Mouse (Mus musculus) heart, postnatal 25 days (tissue): Measurements from ENCODE around the gene Hspa13. TPM values are rescaled to one million over a fixed set of nuclear protein-coding genes. Genes with fewer than 3 reads are reported as not detected.

ENCODE experiments used
- DNase-seq: peaks from one replicate; pipeline ENCODE4 v3.0.0; 2022; ENCODE audit warnings: low spot score
- intact Hi-C: fragments of 180-260 bp; cut with DNase I; formaldehyde crosslinking; loops from one replicate; pipeline ENCODE4 v1.15.1; 2025
- microRNA-seq: library from miRNA; unstranded; fragments of <30 nt; microRNA quantifications from one replicate; pipeline ENCODE4 v1.2.0, GENCODE M21; 2022
- total RNA-seq, 2 experiments: library from RNA; stranded (reverse); gene quantifications; 2 replicates each; pipeline ENCODE4 v1.2.3; 2021

The Hspa13 gene
- 10 to 100 TPM; 13.3 to 13.4 TPM for total RNA-seq

- intact Hi-C loops = loop anchor here (10.0 kb wide), 2 partner anchors 608 to 1258 kb away; partner anchors contain the start of gene Nrip1
- peak; percentile 95 for DNase-seq
Observed at GRCm38 (mm10) chr16:75766388-75767249, at the start of gene Hspa13. Gene Hspa13, minus strand, starts transcription at chr16:75767104.

- intact Hi-C loops = loop anchor here (1.0 to 5.0 kb wide), 3 partner anchors 352 to 1118 kb away; no protein-coding TSS in a partner anchor
- no peak for DNase-seq
Observed at GRCm38 (mm10) chr16:75779271-75779670, 12.4 kb upstream of the Hspa13 start.

GRCm38 (mm10) chr16:75773222-75773621 lies 6.3 kb upstream of the Hspa13 start:
- intact Hi-C loops = no loop called here
- no peak for DNase-seq

- intact Hi-C loops = loop anchor here (10.0 kb wide), 2 partner anchors 607 to 1257 kb away; partner anchors contain the start of gene Nrip1
- no peak for DNase-seq
Observed at GRCm38 (mm10) chr16:75767250-75768002, 522 bp upstream of the Hspa13 start.

GRCm38 (mm10) chr16:75752876-75753275 lies 14.0 kb downstream of the Hspa13 start:
- DNase-seq = no peak
- intact Hi-C loops = no loop called here

- intact Hi-C loops = no loop called here
Observed at GRCm38 (mm10) chr16:75750103-75750502, 16.8 kb downstream of the Hspa13 start.

GRCm38 (mm10) chr16:75748926-75749325 lies 18.0 kb downstream of the Hspa13 start:
- DNase-seq = no peak
- intact Hi-C loops = no loop called here

More at GRCm38 (mm10) chr16:75750103-75750502, 16.8 kb downstream of the Hspa13 start:
- DNase-seq = no peak

- intact Hi-C loops = no loop called here
- no peak for DNase-seq
Observed at GRCm38 (mm10) chr16:75744014-75744413, 22.9 kb downstream of the Hspa13 start.

GRCm38 (mm10) chr16:75717405-75718173 lies 49.3 kb downstream of the Hspa13 start:
- intact Hi-C loops = no loop called here
- no peak for DNase-seq

GRCm38 (mm10) chr16:75696176-75696575 lies 70.7 kb downstream of the Hspa13 start:
- DNase-seq = no peak
- intact Hi-C loops = no loop called here

Small RNAs within 50 kb of the gene (microRNA-seq; reads per million reads assigned to microRNA genes)
- gene Gm22923 = not detected

Other genes starting within 250 kb of the Hspa13 start
- not detected for gene Lipi, start 181.0 kb downstream of the Hspa13 start, total RNA-seq
- not detected for gene Rbm11, start 174.3 kb downstream of the Hspa13 start, total RNA-seq